9 mouse cellular contexts compared by ENCODE assay signal in the genomic region with DNA sequence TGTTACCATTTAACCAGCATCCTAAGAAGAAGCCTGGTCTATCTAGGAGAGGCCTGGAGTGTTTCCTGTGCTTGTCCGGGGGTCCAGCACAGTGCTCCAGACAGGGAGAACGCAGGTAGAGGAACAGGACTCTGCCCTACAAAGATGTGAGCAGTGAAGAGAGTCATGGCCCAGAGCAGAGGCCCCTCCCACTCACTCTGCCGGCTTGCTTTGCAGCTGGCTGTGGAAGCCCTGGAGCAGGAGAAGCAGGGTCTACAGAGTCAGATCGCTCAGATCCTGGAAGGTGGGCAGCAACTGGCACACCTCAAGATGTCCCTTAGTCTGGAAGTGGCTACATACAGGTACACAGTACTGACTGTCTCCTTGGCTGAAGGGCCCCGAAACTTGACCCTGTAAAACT. TPM values are rescaled to one million over a fixed set of nuclear protein-coding genes. Genes with fewer than 3 reads are reported as not detected.
DNase-seq lines count a peak whose midpoint lies in the region; ATAC-seq and TF ChIP-seq lines count a peak whose summit lies in the region.
"Had no signal": no experiment of that assay in that cellular context is flagged by ENCODE, and none has a peak within 500 bp of the region (broad histone marks: within the 10 kb centered on the region; RNA-seq: fewer than 3 reads in every experiment).

No protein-coding gene starts in this region.

- H3K9ac ChIP-seq in forebrain, embryonic 13.5 days, result peak overlapping the region; percentile 94
- peak overlapping the region; percentile 17; the same call in 1 of the 2 replicates for H3K9ac ChIP-seq in limb, embryonic 14.5 days (ENCODE audit: low read depth, low read length, severe bottlenecking)

- H3K27me3 ChIP-seq in forebrain, embryonic 13.5 days, result no peaks in the 10 kb centered on the region
- H3K27me3 ChIP-seq in limb, embryonic 14.5 days (ENCODE audit: control insufficient read depth, insufficient read depth, low read length), result peaks cover 26% of the 10 kb centered on the region

- WGBS in forebrain, embryonic 13.5 days, result 13% methylated on average over 5 of the region's 5 CpGs
- WGBS in limb, embryonic 14.5 days, result 19% methylated on average over 5 of the region's 5 CpGs
- 34% methylated on average over 5 of the region's 5 CpGs for WGBS in olfactory bulb, adult 2 months

- peaks cover 26% of the 10 kb centered on the region for H3K36me3 ChIP-seq in forebrain, embryonic 13.5 days (ENCODE audit: poor library complexity, severe bottlenecking)
- H3K36me3 ChIP-seq in limb, embryonic 14.5 days (ENCODE audit: control insufficient read depth, insufficient read depth, low read length), result no peaks in the 10 kb centered on the region

- TF ChIP-seq CTCF in olfactory bulb, adult 2 months (IDR thresholded peaks at IDR 0.05; ENCODE audit: insufficient read depth, low read depth, low read length), result no peak

- peak; percentile 42 for DNase-seq in kidney, postnatal 10 days
- no peak for DNase-seq in kidney, adult 9 months
- no peak for DNase-seq in limb, embryonic 14.5 days (ENCODE audit: low spot score)
- DNase-seq in ovary, postnatal 36 days (ENCODE audit: low spot score), result no peak
- DNase-seq in left cerebral cortex, postnatal 36 days (ENCODE audit: low spot score in 2 of 2), result no peak
- DNase-seq in right cerebral cortex, postnatal 10 days (ENCODE audit: low spot score in 2 of 2), result no peak
- DNase-seq: cerebellum, postnatal 36 days had no signal

- peak overlapping the region; percentile 96 for H3K4me2 ChIP-seq in forebrain, embryonic 13.5 days
- H3K4me2 ChIP-seq in limb, embryonic 14.5 days (replicated peaks; ENCODE audit: low read depth, low read length, severe bottlenecking), result peak overlapping the region; percentile 92

- H3K4me3 ChIP-seq in forebrain, embryonic 13.5 days, result peak overlapping the region; percentile 82
- H3K4me3 ChIP-seq in limb, embryonic 14.5 days (replicated peaks; ENCODE audit: low read length), result peak overlapping the region; percentile 48
- H3K4me3 ChIP-seq in olfactory bulb, adult 2 months (ENCODE audit: insufficient read depth, low read depth, low read length), result peak overlapping the region; percentile 38; the same call in 1 of the 2 replicates

- no peak for ATAC-seq in forebrain, embryonic 13.5 days
- no peak for ATAC-seq in limb, embryonic 14.5 days (ENCODE audit: low FRiP score, low read depth)

- peak overlapping the region; percentile 98 for H3K27ac ChIP-seq in forebrain, embryonic 13.5 days
- H3K27ac ChIP-seq in limb, embryonic 14.5 days (replicated peaks; ENCODE audit: low read depth, low read length), result no peak overlapping the region
- H3K27ac ChIP-seq in olfactory bulb, adult 2 months (ENCODE audit: insufficient read depth, low read depth, low read length), result no peak overlapping the region

- no peak for TF ChIP-seq POLR2A in limb, embryonic 14.5 days (IDR thresholded peaks at IDR 0.05; ENCODE audit: borderline replicate concordance, extremely low read depth, insufficient read depth, insufficient read length)
- no peak for TF ChIP-seq POLR2A in olfactory bulb, adult 2 months (IDR thresholded peaks at IDR 0.05; ENCODE audit: insufficient read depth, low read depth, low read length)

- H3K9me3 ChIP-seq in forebrain, embryonic 13.5 days (replicated peaks), result no peaks in the 10 kb centered on the region
- no peaks in the 10 kb centered on the region for H3K9me3 ChIP-seq in limb, embryonic 14.5 days (ENCODE audit: control insufficient read depth, low read length)

- intact Hi-C loops in left cerebral cortex, postnatal 36 days (cut with DNase I), result no loop called here

- peaks cover 56% of the 10 kb centered on the region for H3K4me1 ChIP-seq in forebrain, embryonic 13.5 days
- peaks cover 27% of the 10 kb centered on the region for H3K4me1 ChIP-seq in limb, embryonic 14.5 days (ENCODE audit: control insufficient read depth, insufficient read depth, low read length)
- H3K4me1 ChIP-seq in olfactory bulb, adult 2 months (ENCODE audit: control insufficient read depth, insufficient read depth, low read length), result peaks cover 35% of the 10 kb centered on the region

RNA-seq across cellular contexts. Expression of gene Nes, which starts 1.9 kb away (rescaled TPM):
- polyA plus RNA-seq in forebrain, embryonic 13.5 days (2015; fragmentation: Nextera tagmentation; extraction: Ambion mirVana), result 76.3 and 79.9 TPM in 2 replicates
- 28.4 and 36.0 TPM in 2 replicates for polyA plus RNA-seq in limb, embryonic 14.5 days (2012; rRNA removed)
- polyA plus RNA-seq in limb, embryonic 14.5 days (2014; fragmentation: Nextera tagmentation; extraction: Ambion mirVana), result 24.5 and 28.7 TPM in 2 replicates
- polyA plus RNA-seq in olfactory bulb, adult 2 months (2012; ENCODE audit: insufficient read depth, insufficient read length, low replicate concordance, missing spikeins), result not detected in 2 replicates
- total RNA-seq in left cerebral cortex, postnatal 36 days (2021), result 1 to 10 TPM; 4.6 to 6.2 TPM

RNA-seq across cellular contexts. Expression of gene Crabp2, which starts 24.3 kb away (rescaled TPM):
- polyA plus RNA-seq in forebrain, embryonic 13.5 days (2015; fragmentation: Nextera tagmentation; extraction: Ambion mirVana), result 67.1 and 89.5 TPM in 2 replicates
- polyA plus RNA-seq in limb, embryonic 14.5 days (2012; rRNA removed), result 176 and 192 TPM in 2 replicates
- 267 and 331 TPM in 2 replicates for polyA plus RNA-seq in limb, embryonic 14.5 days (2014; fragmentation: Nextera tagmentation; extraction: Ambion mirVana)
- polyA plus RNA-seq in olfactory bulb, adult 2 months (2012; ENCODE audit: insufficient read depth, insufficient read length, low replicate concordance, missing spikeins), result not detected in 2 replicates
- total RNA-seq in left cerebral cortex, postnatal 36 days (2021), result 1 to 10 TPM; 3.4 to 6.0 TPM

RNA-seq across cellular contexts. Expression of gene Bcan, which starts 27.3 kb away (rescaled TPM):
- polyA plus RNA-seq in forebrain, embryonic 13.5 days (2015; fragmentation: Nextera tagmentation; extraction: Ambion mirVana), result 9.5 and 9.6 TPM in 2 replicates
- polyA plus RNA-seq in limb, embryonic 14.5 days (2012; rRNA removed), result 1.6 and 1.8 TPM in 2 replicates
- 0.39 and 0.41 TPM in 2 replicates for polyA plus RNA-seq in limb, embryonic 14.5 days (2014; fragmentation: Nextera tagmentation; extraction: Ambion mirVana)
- polyA plus RNA-seq in olfactory bulb, adult 2 months (2012; ENCODE audit: insufficient read depth, insufficient read length, low replicate concordance, missing spikeins), result not detected in 2 replicates
- 100 to 1,000 TPM; 251 to 278 TPM for total RNA-seq in left cerebral cortex, postnatal 36 days (2021)

RNA-seq across cellular contexts. Expression of gene Rrnad1, which starts 42.3 kb away (rescaled TPM):
- 20.7 and 22.7 TPM in 2 replicates for polyA plus RNA-seq in forebrain, embryonic 13.5 days (2015; fragmentation: Nextera tagmentation; extraction: Ambion mirVana)
- polyA plus RNA-seq in limb, embryonic 14.5 days (2012; rRNA removed), result 53.6 and 61.8 TPM in 2 replicates
- polyA plus RNA-seq in limb, embryonic 14.5 days (2014; fragmentation: Nextera tagmentation; extraction: Ambion mirVana), result 15.6 and 18.7 TPM in 2 replicates
- polyA plus RNA-seq in olfactory bulb, adult 2 months (2012; ENCODE audit: insufficient read depth, insufficient read length, low replicate concordance, missing spikeins), result not detected in 2 replicates
- total RNA-seq in left cerebral cortex, postnatal 36 days (2021), result 10 to 100 TPM; 16.4 to 23.9 TPM

RNA-seq across cellular contexts. Expression of gene Isg20l2, which starts 42.7 kb away (rescaled TPM):
- polyA plus RNA-seq in forebrain, embryonic 13.5 days (2015; fragmentation: Nextera tagmentation; extraction: Ambion mirVana), result 61.8 and 63.0 TPM in 2 replicates
- polyA plus RNA-seq in limb, embryonic 14.5 days (2012; rRNA removed), result 35.7 and 39.7 TPM in 2 replicates
- polyA plus RNA-seq in limb, embryonic 14.5 days (2014; fragmentation: Nextera tagmentation; extraction: Ambion mirVana), result 26.7 and 27.0 TPM in 2 replicates
- polyA plus RNA-seq in olfactory bulb, adult 2 months (2012; ENCODE audit: insufficient read depth, insufficient read length, low replicate concordance, missing spikeins), result not detected in 2 replicates
- total RNA-seq in left cerebral cortex, postnatal 36 days (2021), result 10 to 100 TPM; 12.9 to 14.3 TPM

Comparison
In these comparisons a context has a peak if more than half of its experiments do, and no peak if none do; other contexts are left out.
1. RNA of gene Nes, which starts 1.9 kb away (polyA plus RNA-seq): 76.3 to 79.9 TPM in forebrain, embryonic 13.5 days and 24.5 to 36.0 TPM in limb, embryonic 14.5 days; not detected in olfactory bulb, adult 2 months; every median in the first group is over 10 times any median in the second.
2. RNA of gene Crabp2, which starts 24.3 kb away (polyA plus RNA-seq): 176 to 331 TPM in limb, embryonic 14.5 days and 67.1 to 89.5 TPM in forebrain, embryonic 13.5 days; not detected in olfactory bulb, adult 2 months; every median in the first group is over 10 times any median in the second.
3. Peak in every context shown above with its lines, with median percentiles within 50 percentile points of each other: H3K4me3 ChIP-seq.